Mouse (Mus musculus): Measurements from ENCODE around the gene Rps3.

DNA sequence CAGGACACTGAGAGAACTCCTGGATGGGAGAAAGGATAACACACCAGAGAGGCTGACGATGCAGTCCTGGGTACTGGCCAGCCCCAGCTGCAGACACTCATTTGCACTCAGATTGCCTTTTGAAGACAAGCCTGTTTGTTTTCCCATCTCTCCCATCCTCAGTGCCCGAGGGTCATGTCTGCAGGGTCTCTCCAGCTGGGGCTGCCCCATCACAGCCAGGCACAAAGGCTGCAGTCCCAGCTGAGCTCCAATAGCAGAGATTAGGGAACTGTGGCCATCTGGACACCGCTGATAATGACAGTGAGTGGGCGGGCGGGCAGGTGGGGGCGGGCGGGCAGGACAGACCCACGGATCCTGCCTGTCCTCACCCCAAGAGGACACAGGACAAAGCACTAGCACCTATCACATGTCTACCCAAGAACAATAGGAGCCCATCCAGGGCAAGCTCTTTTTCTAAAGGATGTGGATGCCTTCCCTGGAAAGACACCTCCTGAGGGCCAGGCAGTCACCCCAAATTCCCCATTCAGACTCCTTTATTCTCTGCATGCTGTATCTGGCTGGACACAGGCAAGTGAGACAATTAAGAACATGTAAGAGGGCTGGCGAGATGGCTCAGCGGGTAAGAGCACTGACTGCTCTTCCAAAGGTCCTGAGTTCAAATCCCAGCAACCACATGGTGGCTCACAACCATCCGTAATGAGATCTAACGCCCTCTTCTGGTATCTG, 8.5 kb downstream of the Rps3 start:
- TF ChIP-seq POLR2A (IDR thresholded peaks at IDR 0.05; ENCODE audit: low read depth, low read length) (no peak), CTCF (IDR thresholded peaks at IDR 0.05; ENCODE audit: borderline replicate concordance, insufficient read depth, low read length) (no peak)
